Mouse (Mus musculus) cerebellum, adult 11-12 months (tissue): ENCODE data around the gene Utp11.
A peak's percentile ranks its signal among the peaks of the same experiment; 100 is the strongest.

Source experiments
- DNase-seq: peaks from one replicate; pipeline ENCODE4 v3.0.0; 2022

The Utp11 gene

DNA sequence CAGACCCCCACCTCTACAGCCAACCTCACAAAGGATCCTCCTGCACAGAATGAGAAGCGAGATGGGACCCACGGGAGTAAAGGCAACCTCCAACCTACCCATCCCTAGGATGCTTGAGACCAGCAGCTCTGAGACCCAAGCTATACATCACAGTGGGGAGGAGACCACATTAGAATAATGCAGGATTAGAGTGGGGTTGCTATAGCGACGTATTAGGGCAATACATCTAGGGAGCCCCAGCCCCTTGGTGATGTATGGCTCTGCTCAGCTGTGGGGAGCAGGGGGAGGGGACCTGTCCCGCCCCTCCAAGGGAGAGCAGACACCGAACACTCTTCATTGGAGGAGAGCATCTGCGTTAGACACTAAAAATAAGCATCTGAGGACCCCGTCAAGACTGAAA, 25.3 kb downstream of the Utp11 start:
- no peak for DNase-seq

DNA sequence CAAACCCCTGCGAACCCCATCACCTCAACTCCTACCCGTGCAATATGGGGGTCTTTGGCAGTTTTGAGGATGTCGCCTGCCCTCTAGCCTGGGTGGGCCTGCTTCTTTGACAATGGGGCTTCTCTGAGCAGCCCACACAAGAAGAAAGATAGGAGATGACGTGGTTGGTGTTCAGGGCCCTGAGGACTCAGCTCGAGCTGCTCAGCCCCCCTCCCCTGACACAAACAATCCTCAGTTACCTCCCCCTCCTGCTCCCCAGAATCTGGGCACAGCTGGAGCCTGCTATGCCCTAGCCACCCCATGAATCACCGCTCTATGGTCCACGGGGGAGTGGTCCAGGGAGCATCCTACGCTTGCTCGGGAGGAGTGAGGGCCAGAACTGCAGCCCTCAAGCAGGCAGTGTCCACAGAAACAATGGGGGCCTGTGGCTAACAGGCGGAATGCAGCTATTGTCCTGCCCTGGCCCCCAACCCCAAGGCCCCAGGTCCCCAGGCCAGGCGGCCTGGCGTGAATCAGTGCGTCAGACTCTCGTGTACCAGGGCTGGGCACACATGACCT, 25.8 kb downstream of the Utp11 start:
- DNase-seq: peak; percentile 22

DNA sequence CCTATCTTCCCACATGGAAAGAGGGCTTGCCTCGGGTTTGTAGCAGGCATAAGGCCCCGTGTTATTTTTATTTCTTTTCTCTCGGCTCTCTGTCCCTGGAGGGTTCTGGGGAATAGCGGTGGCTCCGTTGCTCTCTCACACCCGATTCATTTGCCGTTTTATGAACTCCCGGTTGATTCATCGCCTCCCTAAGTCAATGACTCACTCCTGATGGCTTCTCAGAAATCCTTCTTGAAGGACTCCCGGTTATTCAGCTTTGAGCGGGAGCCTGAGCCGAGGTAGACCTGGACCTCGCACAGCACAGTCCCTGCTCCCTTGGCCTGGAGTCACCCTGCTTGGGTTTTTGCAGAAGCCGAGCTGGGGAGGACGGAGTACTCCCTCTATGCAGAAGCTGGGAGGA, 28.8 kb downstream of the Utp11 start:
- no peak for DNase-seq

DNA sequence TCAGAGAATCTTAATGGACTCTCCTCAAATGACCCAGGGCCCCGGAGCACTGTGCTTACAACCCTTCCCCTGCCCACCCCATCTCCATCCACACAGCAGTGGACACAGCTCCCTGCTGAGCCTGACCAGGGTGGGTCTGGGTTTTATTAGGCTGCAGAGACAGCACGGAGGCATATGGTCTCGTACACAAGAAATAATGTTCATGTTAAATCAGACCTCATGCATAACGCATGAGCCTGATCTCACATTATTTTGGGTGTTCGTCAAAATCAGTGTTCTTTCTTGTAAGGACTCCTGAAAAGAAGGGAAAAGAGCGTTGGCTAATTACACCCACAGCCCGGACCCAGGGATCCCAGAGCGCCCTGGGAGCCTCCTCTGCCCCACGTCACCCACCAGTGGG, 29.2 kb downstream of the Utp11 start:
- no peak for DNase-seq

DNA sequence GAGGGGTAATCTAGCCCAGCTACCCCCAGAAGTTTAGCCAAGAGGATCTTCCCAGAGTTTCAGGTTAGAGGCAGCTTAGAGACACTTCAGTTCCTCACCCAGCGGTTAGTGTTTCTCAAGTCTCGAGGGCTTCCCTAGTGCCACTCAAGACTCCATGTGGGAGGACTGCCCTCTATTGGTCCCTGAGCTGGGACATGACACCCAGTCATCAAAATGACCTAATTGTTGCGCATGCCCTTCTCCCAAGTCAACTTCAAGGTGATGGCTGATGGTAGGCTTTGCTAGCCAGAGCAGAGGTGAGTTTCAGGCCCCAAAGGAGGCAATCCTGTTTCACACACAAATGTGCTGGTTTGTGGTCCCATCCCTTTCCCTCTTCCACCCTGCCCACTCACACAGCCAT, 30.4 kb downstream of the Utp11 start:
- DNase-seq: no peak

DNA sequence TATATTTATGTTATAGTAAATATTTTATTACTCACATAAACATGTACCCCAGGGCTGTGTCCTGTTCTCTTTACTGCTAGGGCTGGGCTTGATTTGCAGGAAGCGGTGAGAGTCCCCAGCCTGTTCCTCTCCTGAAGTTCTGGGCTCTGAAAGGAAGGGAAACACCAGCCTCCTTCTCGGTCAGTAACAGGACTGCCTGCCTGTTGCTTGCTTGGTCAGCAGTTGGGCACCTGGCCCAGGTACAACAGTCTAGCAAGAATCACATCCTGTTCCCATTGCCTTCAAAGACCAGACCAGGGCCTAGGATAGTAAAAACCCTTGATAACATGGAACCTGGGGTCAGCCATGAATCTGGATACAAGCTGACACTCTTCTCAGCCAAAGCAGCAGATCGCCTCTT, 32.8 kb downstream of the Utp11 start:
- DNase-seq: no peak

DNA sequence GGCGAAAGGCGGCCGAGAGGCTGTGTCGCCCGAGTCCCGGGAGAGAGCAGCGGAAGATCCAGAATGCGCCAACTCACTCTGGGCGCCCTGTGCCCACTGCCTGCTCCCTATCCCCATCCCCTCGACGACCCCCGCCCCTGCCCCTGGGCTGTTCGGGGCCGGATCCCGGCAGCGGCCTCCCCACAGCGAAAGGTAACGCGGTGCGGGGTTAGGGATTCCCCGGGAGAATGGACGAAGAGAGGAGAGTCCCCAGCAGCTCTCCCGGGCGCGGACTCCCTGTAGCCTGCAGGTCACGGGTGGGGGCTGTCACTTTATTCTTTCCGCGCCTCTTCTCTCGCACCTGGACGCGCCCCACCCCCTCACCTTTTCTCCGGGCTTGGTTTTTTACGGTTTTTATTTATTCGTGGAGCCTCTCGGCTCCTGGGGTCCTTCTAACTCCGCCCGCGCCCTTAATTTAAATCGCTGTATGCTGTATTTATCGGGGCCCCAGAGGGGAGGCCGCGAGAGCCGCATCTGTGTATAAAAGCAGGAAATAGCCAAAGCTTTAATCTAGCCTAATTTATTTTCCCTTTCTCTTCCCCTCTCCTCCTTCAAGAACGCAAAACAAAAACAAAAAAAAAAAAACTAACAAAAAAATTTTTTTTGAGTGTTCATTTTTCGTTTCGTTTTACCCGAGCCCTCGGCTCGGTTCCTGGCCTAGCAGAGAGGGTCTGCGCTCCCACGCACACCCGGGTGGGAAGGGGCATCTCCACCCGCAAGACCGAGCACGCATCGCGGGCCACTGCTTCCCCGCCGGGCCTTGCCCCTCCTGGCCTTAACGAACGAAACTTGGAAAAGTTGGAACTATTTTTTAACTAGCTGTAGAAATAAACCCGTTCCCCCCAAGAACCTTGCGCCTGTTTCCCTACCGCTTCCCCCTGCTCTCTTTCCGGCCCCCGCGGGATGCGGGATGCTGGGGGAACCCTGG, 33.9 kb downstream of the Utp11 start:
- no peak for DNase-seq

DNA sequence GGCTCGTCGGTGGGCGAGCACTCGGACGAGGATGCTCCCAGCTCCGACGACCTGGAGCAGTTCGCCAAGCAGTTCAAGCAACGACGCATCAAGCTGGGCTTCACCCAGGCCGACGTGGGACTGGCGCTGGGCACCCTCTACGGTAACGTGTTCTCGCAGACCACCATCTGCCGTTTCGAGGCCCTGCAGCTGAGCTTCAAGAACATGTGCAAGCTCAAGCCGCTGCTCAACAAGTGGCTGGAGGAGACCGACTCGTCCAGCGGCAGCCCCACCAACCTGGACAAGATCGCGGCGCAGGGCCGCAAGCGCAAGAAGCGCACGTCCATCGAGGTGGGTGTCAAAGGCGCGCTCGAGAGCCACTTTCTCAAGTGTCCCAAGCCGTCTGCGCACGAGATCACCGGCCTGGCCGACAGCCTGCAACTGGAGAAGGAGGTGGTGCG, 35.0 kb downstream of the Utp11 start:
- no peak for DNase-seq

DNA sequence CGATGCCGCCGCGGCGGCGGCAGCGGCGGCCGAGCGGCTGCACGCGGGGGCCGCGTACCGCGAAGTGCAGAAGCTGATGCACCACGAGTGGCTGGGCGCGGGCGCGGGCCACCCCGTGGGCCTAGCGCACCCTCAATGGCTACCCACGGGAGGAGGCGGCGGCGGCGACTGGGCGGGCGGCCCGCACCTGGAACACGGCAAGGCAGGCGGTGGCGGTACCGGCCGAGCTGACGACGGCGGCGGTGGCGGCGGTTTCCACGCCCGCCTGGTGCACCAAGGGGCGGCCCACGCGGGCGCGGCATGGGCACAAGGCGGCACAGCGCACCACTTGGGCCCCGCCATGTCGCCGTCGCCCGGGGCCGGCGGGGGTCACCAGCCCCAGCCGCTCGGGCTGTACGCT, 35.6 kb downstream of the Utp11 start:
- DNase-seq: peak; percentile 12

DNA sequence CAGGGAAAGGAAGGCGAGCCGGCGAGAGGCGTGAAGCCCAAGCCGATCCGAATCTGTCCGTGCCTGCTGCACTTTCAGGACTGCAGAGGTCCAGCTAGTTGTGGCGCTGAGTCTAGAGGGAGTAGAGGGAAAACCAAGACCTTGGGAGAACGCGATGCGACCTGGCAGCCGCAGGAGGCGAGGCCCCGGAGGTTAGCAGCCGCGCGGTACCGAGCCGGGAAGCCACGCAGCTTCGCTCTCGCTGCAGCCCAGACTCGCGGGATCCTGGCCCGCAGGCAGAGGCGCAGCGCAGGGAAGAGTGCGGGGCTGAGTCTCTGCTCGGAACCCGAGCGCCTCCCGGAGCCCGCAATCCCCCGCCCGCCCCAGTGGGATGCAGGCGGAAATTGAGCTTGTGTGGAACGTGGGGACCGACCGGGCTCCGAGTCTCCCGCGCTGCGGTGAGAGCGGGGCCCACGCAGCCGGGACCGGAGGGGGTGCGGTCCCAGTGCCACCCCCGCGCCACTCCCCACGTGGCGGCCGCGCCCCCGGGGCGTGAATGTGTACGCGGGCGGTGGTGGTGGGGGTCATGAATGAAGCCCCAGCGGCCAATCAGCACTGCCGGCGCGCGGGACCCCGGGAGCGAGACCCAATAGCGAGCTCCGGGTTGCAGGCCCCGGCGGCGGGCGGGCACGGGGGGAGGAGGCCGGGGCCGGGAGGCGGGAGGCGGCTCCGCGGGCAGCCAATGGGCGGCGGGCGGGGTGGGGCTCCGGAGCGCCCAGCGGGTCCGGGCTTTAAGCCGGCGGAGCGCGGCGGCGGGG, 36.3 kb downstream of the Utp11 start:
- peak; percentile 54 for DNase-seq

DNA sequence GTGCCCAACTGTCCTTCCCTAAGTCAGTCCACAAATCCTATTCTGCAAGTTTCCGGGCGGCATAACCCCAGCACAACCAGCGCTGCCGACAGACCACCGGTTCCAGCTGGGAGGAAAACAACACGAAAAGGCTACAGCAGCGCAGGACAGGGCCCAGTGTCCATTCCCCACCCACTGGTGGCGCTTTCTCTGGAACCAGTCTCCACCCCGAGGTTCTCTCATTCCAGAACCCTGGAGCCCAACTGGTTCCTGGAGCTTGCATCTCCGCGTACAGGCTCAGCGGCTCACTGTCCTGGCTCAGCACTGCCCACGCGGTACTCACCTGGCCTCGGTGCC, 36.9 kb downstream of the Utp11 start, which contains the start of gene Pou3f1:
Gene Pou3f1 (plus strand): TSS at position 290 of the 336 bp plus-strand sequence.
- DNase-seq: no peak

DNA sequence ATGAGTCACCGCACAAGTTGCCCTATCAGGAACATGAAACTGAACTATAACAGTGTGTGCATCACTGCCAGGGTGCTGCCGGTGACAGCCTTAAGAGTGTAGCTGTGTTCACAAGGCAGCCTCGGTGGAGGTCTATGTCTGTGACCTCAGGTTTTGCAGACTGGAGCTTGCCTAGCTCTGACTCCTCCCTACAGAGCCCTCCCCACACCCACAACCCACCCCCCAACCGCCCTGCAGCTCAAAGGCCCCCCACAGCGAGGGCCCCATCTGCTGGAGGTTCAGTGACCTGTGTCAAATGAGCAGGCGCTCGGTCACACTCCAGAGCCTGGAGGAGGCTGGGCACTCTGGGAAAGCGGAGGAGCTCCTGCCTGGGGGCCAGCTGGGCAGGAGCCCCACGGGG, 40.5 kb downstream of the Utp11 start:
- no peak for DNase-seq

DNA sequence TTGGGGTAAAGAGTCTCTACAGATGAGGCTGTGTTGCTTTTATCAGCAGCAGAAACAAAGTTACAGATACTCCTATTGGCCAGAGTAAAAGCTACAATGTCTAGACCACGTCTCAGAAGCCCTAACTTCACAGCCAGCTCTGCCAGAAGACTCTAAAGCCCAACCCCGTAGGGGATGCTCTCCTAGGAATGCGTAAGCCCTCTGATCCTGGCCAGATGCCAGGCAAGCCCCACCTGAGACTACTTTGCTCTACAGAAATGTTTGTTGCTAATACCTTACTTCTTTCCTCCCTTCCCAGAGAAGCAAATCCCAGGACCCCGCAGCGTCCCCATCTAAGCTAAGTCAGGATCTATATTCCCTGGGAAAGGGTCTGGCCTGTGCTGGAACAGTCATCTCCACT, 45.5 kb downstream of the Utp11 start:
- DNase-seq: no peak

DNA sequence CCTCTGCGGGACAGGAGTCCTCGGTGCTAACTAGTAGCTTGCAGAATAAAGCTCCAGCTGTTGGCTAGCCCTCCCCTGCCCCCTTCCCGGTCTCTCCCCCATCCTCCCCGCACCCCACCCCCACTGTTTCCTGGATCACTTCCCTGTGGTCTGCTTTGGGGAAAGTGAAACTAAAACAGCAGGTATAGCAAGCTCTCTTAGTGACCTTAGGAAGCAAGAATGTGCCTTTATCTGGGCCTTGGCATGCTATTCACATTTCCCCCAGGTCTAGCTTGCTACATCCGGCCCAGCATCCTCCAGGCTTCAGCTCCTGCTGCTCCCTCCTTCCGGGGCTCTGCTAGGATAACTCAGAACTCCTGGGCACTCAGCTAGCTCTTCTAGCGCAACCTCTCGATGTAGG, 46.8 kb downstream of the Utp11 start:
- DNase-seq: no peak

DNA sequence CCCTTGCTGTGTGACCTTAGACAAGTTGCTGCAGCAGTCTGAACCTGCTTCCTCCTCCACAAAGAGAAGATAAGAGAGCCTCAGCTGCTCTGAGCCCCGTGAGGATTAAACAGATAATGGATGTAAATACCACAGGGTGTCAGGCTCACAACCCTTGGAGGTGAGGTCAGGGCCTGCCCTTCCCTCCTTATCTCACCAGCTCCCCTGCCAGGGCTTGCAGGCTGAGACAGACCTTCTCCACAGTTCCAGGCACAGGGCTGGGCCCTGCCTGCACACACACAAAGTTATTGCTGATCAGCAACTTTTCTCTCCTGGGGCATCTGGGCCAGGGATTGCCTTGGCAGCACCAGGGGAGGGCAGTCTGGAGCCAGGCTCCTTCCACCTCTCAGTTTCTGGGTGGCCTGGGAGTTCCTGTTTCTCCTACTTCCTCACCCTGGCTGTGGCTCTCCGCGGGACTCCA, 48.4 kb downstream of the Utp11 start:
- DNase-seq: no peak

DNA sequence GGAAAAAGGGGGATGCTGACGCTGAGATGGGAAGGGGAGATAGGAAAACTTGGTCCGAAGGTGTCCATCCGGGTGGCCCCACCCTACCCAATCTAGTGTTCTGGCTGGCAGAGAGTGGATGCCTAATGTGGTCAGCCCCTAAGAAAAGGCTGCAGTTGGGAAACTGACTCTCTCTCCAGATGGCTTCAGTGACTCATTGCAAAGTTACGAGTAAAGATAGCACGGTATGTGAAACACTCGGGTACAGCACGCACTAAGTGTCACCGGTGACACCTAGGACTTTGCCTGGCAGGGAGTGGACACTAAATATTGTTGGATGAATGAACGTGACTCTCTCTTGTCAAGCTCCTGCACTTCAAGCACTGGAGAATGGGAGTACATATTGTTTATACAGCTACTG, 49.5 kb downstream of the Utp11 start:
- DNase-seq: no peak

DNA sequence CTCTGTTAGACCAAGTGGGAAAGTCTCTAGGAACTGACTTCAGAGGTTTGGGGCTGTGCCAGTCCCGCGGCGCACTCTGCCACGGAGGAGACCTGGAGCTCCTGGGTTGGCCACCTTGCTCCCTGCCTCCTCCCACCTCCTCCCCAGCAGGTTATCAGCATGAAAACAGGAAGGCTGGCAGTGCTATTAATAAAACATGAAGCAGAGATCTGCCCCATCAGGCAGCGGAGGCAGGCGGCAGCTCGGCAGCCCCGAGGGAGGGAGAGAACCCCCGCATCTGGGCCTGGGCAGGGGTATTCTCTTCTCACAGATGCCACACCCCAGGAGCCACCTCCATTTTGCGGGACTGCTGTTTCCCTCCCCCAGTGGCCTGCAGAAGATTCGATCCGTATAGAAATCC, 53.7 kb downstream of the Utp11 start:
- no peak for DNase-seq

DNA sequence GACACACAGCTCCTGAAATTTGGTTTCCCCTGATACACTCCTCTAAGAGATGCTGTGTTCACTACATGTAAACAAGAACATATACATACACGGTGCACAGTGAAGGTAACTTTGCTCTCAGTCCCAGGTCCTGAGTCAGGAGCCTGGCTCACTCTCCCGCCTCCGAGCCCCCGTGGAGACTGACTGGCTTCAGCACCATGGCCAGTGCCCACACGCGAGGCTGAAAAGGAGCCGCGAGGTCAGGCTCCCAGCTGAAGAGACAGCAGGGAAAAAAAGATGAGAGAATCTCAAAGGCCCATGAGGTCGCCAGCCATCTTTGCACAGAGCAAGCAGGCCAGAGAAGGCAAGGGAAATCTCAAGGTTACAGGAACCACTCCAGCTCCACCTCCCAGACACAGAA, 60.1 kb downstream of the Utp11 start:
- DNase-seq: no peak

DNA sequence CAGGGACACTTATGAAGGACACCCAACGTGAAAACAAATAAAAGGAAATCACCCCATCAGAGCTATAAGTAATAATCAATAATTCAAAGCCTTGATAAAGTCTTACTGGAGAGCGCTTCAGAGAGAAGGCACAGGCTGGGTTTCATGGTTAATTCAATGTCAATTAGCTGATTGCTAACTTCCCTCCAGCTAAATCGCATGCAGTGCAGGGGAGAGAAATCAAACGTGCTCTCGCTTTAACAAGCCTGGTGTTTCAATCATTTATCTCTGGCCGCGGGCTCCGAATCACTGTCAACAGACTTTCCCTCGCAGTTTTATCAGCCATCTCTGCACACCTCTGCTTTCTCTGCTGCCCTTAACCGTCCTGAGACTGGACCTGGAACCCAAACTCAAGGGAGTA, 60.5 kb downstream of the Utp11 start:
- no peak for DNase-seq

DNA sequence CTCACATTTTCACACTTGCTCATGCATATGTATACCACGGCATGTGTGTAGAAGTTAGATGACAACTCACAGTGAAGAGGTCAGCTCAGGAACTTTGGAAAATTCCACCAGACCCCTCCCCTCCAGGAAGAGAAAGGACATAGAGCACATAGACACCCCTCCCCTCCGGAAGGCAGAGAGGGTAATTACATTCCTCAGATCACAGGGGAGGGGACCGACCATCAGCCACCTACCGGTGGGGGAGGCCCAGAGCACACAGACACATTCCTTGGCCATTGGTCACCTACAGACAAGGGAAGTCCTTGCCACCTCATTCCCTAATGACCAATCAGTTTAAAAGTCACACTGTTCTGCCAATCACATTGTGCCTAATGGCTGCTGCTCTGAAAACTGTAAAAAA, 61.9 kb downstream of the Utp11 start:
- no peak for DNase-seq
